Mouse (Mus musculus): Measurements from ENCODE around the gene Ptprc.

DNA sequence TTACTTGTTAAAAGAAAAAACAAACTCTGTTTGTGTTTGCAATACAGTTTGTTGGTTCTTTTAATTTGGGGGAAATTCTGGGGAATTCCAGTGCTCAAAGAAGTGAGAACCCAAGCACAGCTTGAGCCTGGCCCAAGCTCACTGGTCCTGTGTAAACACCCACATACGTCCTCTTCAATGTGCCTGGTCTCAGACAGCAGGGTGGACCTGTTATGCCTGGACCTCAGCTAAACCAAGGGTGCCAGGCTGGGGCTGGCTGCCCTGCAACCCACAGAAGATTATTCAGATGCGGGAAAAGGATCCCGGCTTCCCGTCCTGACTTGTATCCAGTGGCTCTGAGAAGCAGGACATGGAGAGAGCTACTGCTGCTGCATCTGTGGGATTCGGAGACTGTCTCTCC is 138.0 kb downstream of the Ptprc start:
- TF ChIP-seq CTCF (IDR thresholded peaks at IDR 0.05; ENCODE audit: control insufficient read depth, insufficient read depth, low read length) = no peak
- TF ChIP-seq POLR2A (IDR thresholded peaks at IDR 0.05; ENCODE audit: borderline replicate concordance, control insufficient read depth, low read depth, low read length) = no peak

Data from bone marrow, adult 2 months (tissue).